Comparison of ENCODE assay signal across 7 mouse cellular contexts in the genomic region with DNA sequence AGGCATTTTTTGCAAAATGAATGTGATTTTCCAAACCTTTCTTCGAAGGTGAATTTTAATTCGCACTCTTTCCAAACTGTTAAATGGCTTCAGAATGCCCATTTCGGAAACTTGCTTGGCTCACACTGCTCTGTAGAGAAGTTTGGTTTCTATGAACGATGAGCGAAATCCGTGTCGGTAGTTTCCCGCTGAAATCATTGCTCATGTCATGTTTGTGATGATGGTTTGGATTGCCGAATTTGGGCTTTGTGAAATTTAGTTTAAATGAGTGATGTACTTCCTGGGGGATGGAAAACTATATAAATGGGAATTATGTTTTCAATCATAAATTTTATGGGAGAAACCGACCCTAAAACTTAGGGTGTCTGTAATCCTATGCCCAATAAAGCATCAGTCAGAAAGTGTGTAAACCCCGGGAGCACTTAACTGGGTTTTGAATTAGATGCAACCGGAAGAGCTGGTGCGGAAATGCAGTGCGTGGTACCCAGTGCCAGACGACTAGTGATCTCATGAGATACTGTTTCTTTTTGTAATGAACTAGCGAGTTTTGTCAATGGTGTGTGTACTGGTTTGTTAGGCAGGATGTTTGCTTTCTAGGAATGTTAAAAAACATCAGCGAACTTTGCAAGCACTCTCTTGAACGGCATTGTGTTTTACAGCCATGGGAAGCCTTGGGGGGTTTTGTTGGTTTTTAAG. TPM values are rescaled to one million over a fixed set of nuclear protein-coding genes. Genes with fewer than 3 reads are reported as not detected.
DNase-seq lines count a peak whose midpoint lies in the region; ATAC-seq and TF ChIP-seq lines count a peak whose summit lies in the region.

No protein-coding gene starts in this region.

- peaks cover 14% of the 10 kb centered on the region for H3K4me1 ChIP-seq in embryonic facial prominence, embryonic 14.5 days (ENCODE audit: control insufficient read depth, insufficient read depth, low read length)
- peaks cover 11% of the 10 kb centered on the region; the same call in 1 of the 2 replicates for H3K4me1 ChIP-seq in limb, embryonic 14.5 days (ENCODE audit: control insufficient read depth, insufficient read depth, low read length)

- TF ChIP-seq POLR2A in limb, embryonic 14.5 days (IDR thresholded peaks at IDR 0.05; ENCODE audit: borderline replicate concordance, extremely low read depth, insufficient read depth, insufficient read length): no peak

- peak overlapping the region; percentile 99 for H3K9ac ChIP-seq in embryonic facial prominence, embryonic 14.5 days (ENCODE audit: low read depth, low read length)
- peak overlapping the region; percentile 99 for H3K9ac ChIP-seq in limb, embryonic 14.5 days (ENCODE audit: low read depth, low read length, severe bottlenecking)

- ATAC-seq in embryonic facial prominence, embryonic 14.5 days (ENCODE audit: low read depth): no peak
- ATAC-seq in limb, embryonic 14.5 days (ENCODE audit: low FRiP score, low read depth): no peak

- H3K9me3 ChIP-seq in embryonic facial prominence, embryonic 14.5 days (ENCODE audit: control insufficient read depth, low read length): no peaks in the 10 kb centered on the region
- no peaks in the 10 kb centered on the region for H3K9me3 ChIP-seq in limb, embryonic 14.5 days (ENCODE audit: control insufficient read depth, low read length)

- peak overlapping the region; percentile 73 for H3K4me2 ChIP-seq in embryonic facial prominence, embryonic 14.5 days (ENCODE audit: low read depth, low read length)
- H3K4me2 ChIP-seq in limb, embryonic 14.5 days (replicated peaks; ENCODE audit: low read depth, low read length, severe bottlenecking): peak overlapping the region; percentile 60

- H3K27ac ChIP-seq in embryonic facial prominence, embryonic 14.5 days (replicated peaks; ENCODE audit: low read depth, low read length): peak overlapping the region; percentile 100
- peak overlapping the region; percentile 100 for H3K27ac ChIP-seq in limb, embryonic 14.5 days (replicated peaks; ENCODE audit: low read depth, low read length)

- H3K4me3 ChIP-seq in embryonic facial prominence, embryonic 14.5 days (ENCODE audit: low read depth, low read length): peak overlapping the region; percentile 91
- peak overlapping the region; percentile 94 for H3K4me3 ChIP-seq in limb, embryonic 14.5 days (replicated peaks; ENCODE audit: low read length)

- peak; percentile 52 for DNase-seq in A20 (ENCODE audit: low read depth, low spot score)
- peak; percentile 74 for DNase-seq in CD4-positive, CD25-positive, alpha-beta regulatory T cell, adult 2 months (ENCODE audit: low read depth, low spot score)
- DNase-seq in embryonic facial prominence, embryonic 14.5 days (ENCODE audit: low spot score): peak; percentile 23
- peak; percentile 21 for DNase-seq in limb, embryonic 14.5 days (ENCODE audit: low spot score)
- DNase-seq in splenic B cell, adult 2 months (ENCODE audit: low read depth, low spot score): peak; percentile 40
- DNase-seq in cerebellum, adult 18-20 months: no peak
- DNase-seq in layer of hippocampus, adult 8-10 months (ENCODE audit: low spot score in 2 of 2): no peak

- WGBS in embryonic facial prominence, embryonic 14.5 days: 1% methylated on average over 18 of the region's 18 CpGs
- WGBS in limb, embryonic 14.5 days: 1% methylated on average over 18 of the region's 18 CpGs

- peaks cover 32% of the 10 kb centered on the region for H3K36me3 ChIP-seq in embryonic facial prominence, embryonic 14.5 days (ENCODE audit: control insufficient read depth, insufficient read depth, low read length)
- H3K36me3 ChIP-seq in limb, embryonic 14.5 days (ENCODE audit: control insufficient read depth, insufficient read depth, low read length): peaks cover 28% of the 10 kb centered on the region
- H3K36me3 ChIP-seq in splenic B cell, adult 2 months (ENCODE audit: control insufficient read depth, insufficient read depth, low read length, poor library complexity, severe bottlenecking): peaks cover 2% of the 10 kb centered on the region; the same call in 1 of the 2 replicates

- no peaks in the 10 kb centered on the region for H3K27me3 ChIP-seq in embryonic facial prominence, embryonic 14.5 days (replicated peaks; ENCODE audit: control insufficient read depth, insufficient read depth, low read length)
- no peaks in the 10 kb centered on the region for H3K27me3 ChIP-seq in limb, embryonic 14.5 days (ENCODE audit: control insufficient read depth, insufficient read depth, low read length)
- H3K27me3 ChIP-seq in splenic B cell, adult 2 months (ENCODE audit: control insufficient read depth, insufficient read depth, low read length, poor library complexity, severe bottlenecking): no peaks in the 10 kb centered on the region

RNA-seq across cellular contexts. Expression of gene Sephs1, which starts 1.8 kb away (rescaled TPM):
- polyA plus RNA-seq in embryonic facial prominence, embryonic 14.5 days (2014; fragmentation: Nextera tagmentation; extraction: Ambion mirVana): 76.1 and 86.6 TPM in 2 replicates
- polyA plus RNA-seq in limb, embryonic 14.5 days (2012; rRNA removed): 75.7 and 78.8 TPM in 2 replicates
- 91.1 and 97.8 TPM in 2 replicates for polyA plus RNA-seq in limb, embryonic 14.5 days (2014; fragmentation: Nextera tagmentation; extraction: Ambion mirVana)
- total RNA-seq in layer of hippocampus, adult 8-10 months (2022): 10 to 100 TPM; 17.1 to 25.4 (median 22.0) TPM

RNA-seq across cellular contexts. Expression of gene Phyh, which starts 35.7 kb away (rescaled TPM):
- polyA plus RNA-seq in embryonic facial prominence, embryonic 14.5 days (2014; fragmentation: Nextera tagmentation; extraction: Ambion mirVana): 38.2 and 44.1 TPM in 2 replicates
- polyA plus RNA-seq in limb, embryonic 14.5 days (2012; rRNA removed): 30.9 and 31.0 TPM in 2 replicates
- 46.0 and 50.2 TPM in 2 replicates for polyA plus RNA-seq in limb, embryonic 14.5 days (2014; fragmentation: Nextera tagmentation; extraction: Ambion mirVana)
- total RNA-seq in layer of hippocampus, adult 8-10 months (2022): 10 to 100 TPM; 91.0 to 95.9 (median 94.9) TPM

Comparison
In these comparisons a context has a peak if more than half of its experiments do, and no peak if none do; other contexts are left out.
1. DNase-seq: peak in A20 (single experiment), CD4-positive, CD25-positive, alpha-beta regulatory T cell, adult 2 months (single experiment), embryonic facial prominence, embryonic 14.5 days (single experiment), limb, embryonic 14.5 days (single experiment) and splenic B cell, adult 2 months (single experiment); none in cerebellum, adult 18-20 months (0 of 2) and layer of hippocampus, adult 8-10 months (0 of 2).